ENCODE assay signal across 20 mouse cellular contexts in genomic region chr4:128796788-128797187, GRCm38 (mm10). TPM values are rescaled to one million over a fixed set of nuclear protein-coding genes. Genes with fewer than 3 reads are reported as not detected.
DNase-seq lines count a peak whose midpoint lies in the region; ATAC-seq and TF ChIP-seq lines count a peak whose summit lies in the region.
"Had no signal": no experiment of that assay in that cellular context is flagged by ENCODE, and none has a peak within 500 bp of the region (broad histone marks: within the 10 kb centered on the region; RNA-seq: fewer than 3 reads in every experiment).

No protein-coding gene starts in this region.

- WGBS in forebrain, embryonic 15.5 days: 69% methylated on average over 8 of the region's 8 CpGs
- 69% methylated on average over 8 of the region's 8 CpGs for WGBS in forebrain, postnatal 0 days
- WGBS in kidney, postnatal 0 days: 38% methylated on average over 8 of the region's 8 CpGs
- WGBS in neural tube, embryonic 13.5 days: 64% methylated on average over 8 of the region's 8 CpGs
- 64% methylated on average over 8 of the region's 8 CpGs for WGBS in neural tube, embryonic 15.5 days

- TF ChIP-seq CTCF in forebrain, postnatal 0 days (IDR thresholded peaks at IDR 0.05; ENCODE audit: low read depth): no peak
- TF ChIP-seq CTCF in kidney, postnatal 0 days (IDR thresholded peaks at IDR 0.05; ENCODE audit: low read depth): no peak; the same call in 1 of the 2 replicates

- peaks cover 53% of the 10 kb centered on the region for H3K4me1 ChIP-seq in forebrain, embryonic 15.5 days
- peaks cover 6% of the 10 kb centered on the region; the same call in 1 of the 2 replicates for H3K4me1 ChIP-seq in forebrain, postnatal 0 days (ENCODE audit: insufficient read depth)
- peaks cover 22% of the 10 kb centered on the region for H3K4me1 ChIP-seq in kidney, postnatal 0 days (replicated peaks; ENCODE audit: insufficient read depth, low read length)
- peaks cover 79% of the 10 kb centered on the region for H3K4me1 ChIP-seq in neural tube, embryonic 13.5 days (replicated peaks)
- peaks cover 67% of the 10 kb centered on the region for H3K4me1 ChIP-seq in neural tube, embryonic 15.5 days

- ATAC-seq in forebrain, embryonic 15.5 days (replicated peaks): no peak
- ATAC-seq in forebrain, postnatal 0 days: no peak
- no peak for ATAC-seq in kidney, postnatal 0 days (replicated peaks; ENCODE audit: low FRiP score, low read depth)
- no peak for ATAC-seq in neural tube, embryonic 13.5 days (ENCODE audit: low read depth)
- ATAC-seq in neural tube, embryonic 15.5 days (ENCODE audit: low FRiP score): no peak
- ATAC-seq: intestine, embryonic 15.5 days had no signal

- DNase-seq in forebrain, postnatal 0 days: no peak
- DNase-seq in kidney, postnatal 0 days (ENCODE audit: low spot score): peak; percentile 57
- DNase-seq in kidney, adult 11 months: no peak
- DNase-seq in urinary bladder, postnatal 10 days (ENCODE audit: low spot score): no peak
- no peak for DNase-seq in lung, postnatal 4 days
- DNase-seq: adrenal gland, postnatal 14 days; cerebellum, adult 11-12 months; heart, adult 11 months; heart, postnatal 36 days; layer of hippocampus, adult 9-11 months; liver, postnatal 0 days; lung, postnatal 14 days; right cerebral cortex, postnatal 25 days; thymus, postnatal 14 days had no signal

- H3K4me2 ChIP-seq in forebrain, embryonic 15.5 days (replicated peaks): no peak overlapping the region
- H3K4me2 ChIP-seq in forebrain, postnatal 0 days (ENCODE audit: low read depth): no peak overlapping the region
- no peak overlapping the region for H3K4me2 ChIP-seq in kidney, postnatal 0 days (ENCODE audit: low read length)
- no peak overlapping the region for H3K4me2 ChIP-seq in neural tube, embryonic 13.5 days
- no peak overlapping the region for H3K4me2 ChIP-seq in neural tube, embryonic 15.5 days
- H3K4me2 ChIP-seq: heart, embryonic 13.5 days; intestine, embryonic 15.5 days had no signal

- no peak overlapping the region for H3K4me3 ChIP-seq in forebrain, embryonic 15.5 days
- H3K4me3 ChIP-seq in forebrain, postnatal 0 days (ENCODE audit: low read depth, low read length): no peak overlapping the region
- H3K4me3 ChIP-seq in kidney, postnatal 0 days (replicated peaks; ENCODE audit: low read depth, low read length): no peak overlapping the region
- no peak overlapping the region for H3K4me3 ChIP-seq in neural tube, embryonic 13.5 days
- no peak overlapping the region for H3K4me3 ChIP-seq in neural tube, embryonic 15.5 days (replicated peaks)
- H3K4me3 ChIP-seq: heart, embryonic 13.5 days; intestine, embryonic 15.5 days had no signal

- no peaks in the 10 kb centered on the region for H3K36me3 ChIP-seq in forebrain, embryonic 15.5 days
- 0 out of 2 replicates have a peak, but pooled peaks cover 4% of the 10 kb centered on the region for H3K36me3 ChIP-seq in forebrain, postnatal 0 days (ENCODE audit: insufficient read depth)
- peaks cover 4% of the 10 kb centered on the region; the same call in 1 of the 2 replicates for H3K36me3 ChIP-seq in kidney, postnatal 0 days (ENCODE audit: insufficient read depth, low read length)
- peaks cover 10% of the 10 kb centered on the region; the same call in 1 of the 2 replicates for H3K36me3 ChIP-seq in neural tube, embryonic 13.5 days
- 0 out of 2 replicates have a peak, but pooled peaks cover 2% of the 10 kb centered on the region for H3K36me3 ChIP-seq in neural tube, embryonic 15.5 days
- H3K36me3 ChIP-seq: intestine, embryonic 15.5 days had no signal

- H3K27ac ChIP-seq in forebrain, embryonic 15.5 days (replicated peaks): 0 out of 2 replicates have a peak overlapping the region, but pooled peaks have one; percentile 19
- H3K27ac ChIP-seq in forebrain, postnatal 0 days (ENCODE audit: low read depth, low read length): no peak overlapping the region
- H3K27ac ChIP-seq in kidney, postnatal 0 days: no peak overlapping the region
- 0 out of 2 replicates have a peak overlapping the region, but pooled peaks have one; percentile 18 for H3K27ac ChIP-seq in neural tube, embryonic 13.5 days (replicated peaks)
- H3K27ac ChIP-seq in neural tube, embryonic 15.5 days (replicated peaks): no peak overlapping the region
- H3K27ac ChIP-seq: heart, embryonic 13.5 days; intestine, embryonic 15.5 days had no signal

- no peaks in the 10 kb centered on the region for H3K9me3 ChIP-seq in forebrain, embryonic 15.5 days
- H3K9me3 ChIP-seq in forebrain, postnatal 0 days (ENCODE audit: low read length): no peaks in the 10 kb centered on the region
- H3K9me3 ChIP-seq in kidney, postnatal 0 days (replicated peaks; ENCODE audit: low read length): no peaks in the 10 kb centered on the region
- H3K9me3 ChIP-seq in neural tube, embryonic 13.5 days: no peaks in the 10 kb centered on the region
- no peaks in the 10 kb centered on the region for H3K9me3 ChIP-seq in neural tube, embryonic 15.5 days (replicated peaks)
- H3K9me3 ChIP-seq: heart, embryonic 13.5 days; intestine, embryonic 15.5 days had no signal

- H3K27me3 ChIP-seq in forebrain, embryonic 15.5 days: no peaks in the 10 kb centered on the region
- H3K27me3 ChIP-seq in forebrain, postnatal 0 days (ENCODE audit: insufficient read depth, low read length): no peaks in the 10 kb centered on the region
- H3K27me3 ChIP-seq in kidney, postnatal 0 days (ENCODE audit: insufficient read depth, low read length): no peaks in the 10 kb centered on the region
- no peaks in the 10 kb centered on the region for H3K27me3 ChIP-seq in neural tube, embryonic 13.5 days
- no peaks in the 10 kb centered on the region for H3K27me3 ChIP-seq in neural tube, embryonic 15.5 days (replicated peaks)
- H3K27me3 ChIP-seq: heart, embryonic 13.5 days; intestine, embryonic 15.5 days had no signal

- no peak overlapping the region for H3K9ac ChIP-seq in forebrain, embryonic 15.5 days (replicated peaks)
- no peak overlapping the region for H3K9ac ChIP-seq in forebrain, postnatal 0 days
- H3K9ac ChIP-seq in kidney, postnatal 0 days (ENCODE audit: low read depth, low read length): no peak overlapping the region
- H3K9ac ChIP-seq in neural tube, embryonic 13.5 days: no peak overlapping the region
- H3K9ac ChIP-seq in neural tube, embryonic 15.5 days (replicated peaks): no peak overlapping the region
- H3K9ac ChIP-seq: heart, embryonic 13.5 days; intestine, embryonic 15.5 days; liver, postnatal 0 days had no signal

RNA-seq across cellular contexts. Expression of gene Zfp362, which starts 9.1 kb away (rescaled TPM):
- polyA plus RNA-seq in forebrain, embryonic 15.5 days (2015; fragmentation: Nextera tagmentation; extraction: Ambion mirVana): 45.5 and 51.3 TPM in 2 replicates
- 23.2 and 26.9 TPM in 2 replicates for total RNA-seq in forebrain, postnatal 0 days (2014; rRNA removed)
- 26.6 and 29.8 TPM in 2 replicates for polyA plus RNA-seq in forebrain, postnatal 0 days (2015; fragmentation: Nextera tagmentation; extraction: Ambion mirVana)
- 31.1 and 31.2 TPM in 2 replicates for polyA plus RNA-seq in kidney, postnatal 0 days (2015; fragmentation: Nextera tagmentation; extraction: Ambion mirVana)
- polyA plus RNA-seq in neural tube, embryonic 13.5 days (2015; fragmentation: Nextera tagmentation; extraction: Ambion mirVana): 37.5 and 43.1 TPM in 2 replicates
- polyA plus RNA-seq in neural tube, embryonic 15.5 days (2015; fragmentation: Nextera tagmentation; extraction: Ambion mirVana): 29.3 and 33.6 TPM in 2 replicates

RNA-seq across cellular contexts. Expression of gene A3galt2, which starts 41.6 kb away (rescaled TPM):
- polyA plus RNA-seq in forebrain, embryonic 15.5 days (2015; fragmentation: Nextera tagmentation; extraction: Ambion mirVana): 0.45 and 0.61 TPM in 2 replicates
- total RNA-seq in forebrain, postnatal 0 days (2014; rRNA removed): 0.52 and 0.92 TPM in 2 replicates
- 0.05 and 0.16 TPM in 2 replicates for polyA plus RNA-seq in forebrain, postnatal 0 days (2015; fragmentation: Nextera tagmentation; extraction: Ambion mirVana)
- 0.13 and 0.23 TPM in 2 replicates for polyA plus RNA-seq in kidney, postnatal 0 days (2015; fragmentation: Nextera tagmentation; extraction: Ambion mirVana)
- polyA plus RNA-seq in neural tube, embryonic 13.5 days (2015; fragmentation: Nextera tagmentation; extraction: Ambion mirVana): 0.46 and 0.70 TPM in 2 replicates
- polyA plus RNA-seq in neural tube, embryonic 15.5 days (2015; fragmentation: Nextera tagmentation; extraction: Ambion mirVana): 0.34 and 0.41 TPM in 2 replicates
- total RNA-seq: gastrocnemius, adult 8-10 months had no signal
- polyA plus RNA-seq: liver, postnatal 0 days had no signal

Comparison
In these comparisons a context has a peak if more than half of its experiments do, and no peak if none do; other contexts are left out.
1. H3K27ac ChIP-seq: peak in forebrain, embryonic 15.5 days (single experiment) and neural tube, embryonic 13.5 days (single experiment); none in forebrain, postnatal 0 days (single experiment), kidney, postnatal 0 days (single experiment) and neural tube, embryonic 15.5 days (single experiment).